Mouse (Mus musculus) MEL (cell line): ENCODE measurements around the gene Fgfr2. TPM values are rescaled to one million over a fixed set of nuclear protein-coding genes. Genes with fewer than 3 reads are reported as not detected.

Source experiments
- DNase-seq: peaks from one replicate; pipeline ENCODE4 v3.0.0; 2011; ENCODE audit warnings: low read depth, low spot score
- H3K27ac ChIP-seq: 2 replicates; pipeline ENCODE4 v1.5.1; 2012; ENCODE audit warnings: low read depth, mild to moderate bottlenecking, control low read depth, low read length, moderate library complexity; ENCODE audit not compliant: control insufficient read depth
- H3K27me3 ChIP-seq, 2 experiments: fragments of 150-350 bp in 1 of 2; sonication (generic) in 1 of 2; 2 replicates each; pipeline ENCODE4 v1.6.1; 2012; ENCODE audit warnings: low read length in 2 of 2, mild to moderate bottlenecking in 2 of 2, improper control_type of control experiment in 1 of 2, moderate library complexity in 1 of 2; ENCODE audit not compliant: insufficient read depth in 2 of 2, control insufficient read depth in 1 of 2
- H3K36me3 ChIP-seq, 2 experiments: 2 replicates each; pipeline ENCODE4 v1.6.1; 2012 to 2014; ENCODE audit warnings: low read length in 2 of 2, improper control_type of control experiment in 1 of 2, inconsistent platforms in 1 of 2, mild to moderate bottlenecking in 1 of 2; ENCODE audit not compliant: insufficient read depth in 2 of 2, control insufficient read depth in 1 of 2
- H3K4me1 ChIP-seq, 2 experiments: fragments of 150-350 bp in 1 of 2; sonication (generic) in 1 of 2; 2 replicates each; pipeline ENCODE4 v1.6.1; 2012; ENCODE audit warnings: low read length in 2 of 2, improper control_type of control experiment in 1 of 2, mild to moderate bottlenecking in 1 of 2; ENCODE audit not compliant: insufficient read depth in 2 of 2, control insufficient read depth in 1 of 2
- H3K4me3 ChIP-seq, 2 experiments: fragments of 150-350 bp in 1 of 2; sonication (generic) in 1 of 2; 2 replicates each; pipeline ENCODE4 v1.5.1; 2012; ENCODE audit warnings: low read depth in 2 of 2, low read length in 2 of 2, mild to moderate bottlenecking in 2 of 2, moderate library complexity in 2 of 2, control low read depth in 1 of 2, improper control_type of control experiment in 1 of 2; ENCODE audit not compliant: control insufficient read depth in 1 of 2, insufficient read depth in 1 of 2
- H3K79me2 ChIP-seq: 2 replicates; pipeline ENCODE4 v1.6.1; 2012; ENCODE audit warnings: mild to moderate bottlenecking, low read length, moderate library complexity; ENCODE audit not compliant: control insufficient read depth, poor library complexity, insufficient read depth
- H3K9ac ChIP-seq: 2 replicates; pipeline ENCODE4 v1.6.1; 2012; ENCODE audit warnings: low read depth, mild to moderate bottlenecking, control low read depth, low read length, moderate library complexity; ENCODE audit not compliant: control insufficient read depth, poor library complexity, severe bottlenecking
- H3K9me3 ChIP-seq: fragments of 150-350 bp; sonication (generic); replicated peaks from 2 replicates; pipeline ENCODE4 v1.6.1; 2012; ENCODE audit warnings: mild to moderate bottlenecking, low read length, improper control_type of control experiment, moderate library complexity; ENCODE audit not compliant: insufficient read depth
- BHLHE40 ChIP-seq: IDR thresholded peaks from 2 replicates; pipeline ENCODE4 v1.6.1; 2012; ENCODE audit warnings: low read depth, mild to moderate bottlenecking, inconsistent platforms, low read length, improper control_type of control experiment, borderline replicate concordance
- CHD1 ChIP-seq: IDR thresholded peaks from 2 replicates; pipeline ENCODE4 v1.6.1; 2012; ENCODE audit warnings: low read depth, mild to moderate bottlenecking, inconsistent platforms, low read length, improper control_type of control experiment
- CHD2 ChIP-seq: IDR thresholded peaks from 2 replicates; pipeline ENCODE4 v1.6.1; 2011; ENCODE audit warnings: low read length, improper control_type of control experiment
- CTCF ChIP-seq, 3 experiments: IDR thresholded peaks in 2 of 3; conservative IDR thresholded peaks in 1 of 3; 2 replicates each; pipeline ENCODE4 v1.5.1; 2011 to 2012; ENCODE audit warnings: low read length in 3 of 3, low read depth in 2 of 3, mild to moderate bottlenecking in 2 of 3, improper control_type of control experiment in 1 of 3, inconsistent platforms in 1 of 3, mixed read lengths in 1 of 3, moderate library complexity in 1 of 3; ENCODE audit not compliant: control insufficient read depth in 1 of 3, insufficient read depth in 1 of 3, poor library complexity in 1 of 3, severe bottlenecking in 1 of 3
- ELF1 ChIP-seq: IDR thresholded peaks from 2 replicates; pipeline ENCODE4 v1.6.1; 2014; ENCODE audit warnings: low read depth, mild to moderate bottlenecking, inconsistent platforms, low read length, improper control_type of control experiment, moderate library complexity
- ETS1 ChIP-seq: IDR thresholded peaks from 2 replicates; pipeline ENCODE4 v1.6.1; 2012; ENCODE audit warnings: low read depth, mild to moderate bottlenecking, inconsistent platforms, low read length, improper control_type of control experiment, moderate library complexity
- GABPA ChIP-seq: IDR thresholded peaks from 2 replicates; pipeline ENCODE4 v1.6.1; 2012; ENCODE audit warnings: low read depth, mild to moderate bottlenecking, inconsistent platforms, low read length, improper control_type of control experiment, moderate library complexity
- GATA1 ChIP-seq: IDR thresholded peaks from 2 replicates; pipeline ENCODE4 v1.6.1; 2011; ENCODE audit warnings: low read depth, low read length, improper control_type of control experiment
- JUND ChIP-seq: IDR thresholded peaks from 2 replicates; pipeline ENCODE4 v1.6.1; 2011; ENCODE audit warnings: low read depth, mild to moderate bottlenecking, improper control_type of control experiment, low read length
- KAT2A ChIP-seq: conservative IDR thresholded peaks from 2 replicates; pipeline ENCODE4 v1.6.1; 2012; ENCODE audit warnings: low read depth, low read length, improper control_type of control experiment, inconsistent platforms
- MAFK ChIP-seq: IDR thresholded peaks from 2 replicates; pipeline ENCODE4 v1.6.1; 2011; ENCODE audit warnings: low read depth, mild to moderate bottlenecking, low read length, improper control_type of control experiment, borderline replicate concordance
- RCOR1 ChIP-seq: IDR thresholded peaks from 2 replicates; pipeline ENCODE4 v1.6.1; 2012; ENCODE audit warnings: low read depth, mild to moderate bottlenecking, inconsistent platforms, low read length, improper control_type of control experiment
- SIN3A ChIP-seq: IDR thresholded peaks from 2 replicates; pipeline ENCODE4 v1.6.1; 2012; ENCODE audit warnings: low read length, improper control_type of control experiment, inconsistent platforms
- TAL1 ChIP-seq: IDR thresholded peaks from 2 replicates; pipeline ENCODE4 v1.6.1; 2012; ENCODE audit warnings: mild to moderate bottlenecking, inconsistent platforms, low read length, moderate library complexity, mixed read lengths
- TCF12 ChIP-seq: IDR thresholded peaks from 2 replicates; pipeline ENCODE4 v1.6.1; 2014; ENCODE audit warnings: low read depth, mild to moderate bottlenecking, inconsistent platforms, low read length, improper control_type of control experiment, moderate library complexity
- USF2 ChIP-seq, 2 experiments: IDR thresholded peaks; 2 replicates each; pipeline ENCODE4 v1.6.1; 2011 to 2012; ENCODE audit warnings: improper control_type of control experiment in 2 of 2, low read length in 2 of 2, borderline replicate concordance in 1 of 2, inconsistent platforms in 1 of 2, low read depth in 1 of 2, mild to moderate bottlenecking in 1 of 2; ENCODE audit not compliant: insufficient read depth in 1 of 2
- polyA plus RNA-seq, 2 experiments: library from polyadenylated mRNA; stranded (reverse) in 1 of 2; unstranded in 1 of 2; fragments of >175 nt in 1 of 2; fragments of >200 nt in 1 of 2; gene quantifications; 2 replicates each; pipeline versions ENCODE4 v1.2.1 to v1.2.4; 2012; ENCODE audit warnings: low replicate concordance in 2 of 2, low read depth in 1 of 2; ENCODE audit not compliant: insufficient read length in 2 of 2, insufficient read depth in 1 of 2, missing spikeins in 1 of 2
- total RNA-seq: library from RNA; depleted of rRNA; stranded (reverse); fragments of 300-350 nt; gene quantifications from 2 replicates; pipeline ENCODE4 v1.2.3, GENCODE M21; 2012

The Fgfr2 gene
- total and polyA plus RNA-seq, 3 experiments: not detected

- Histone ChIP-seq H3K27ac (no peak overlapping the region), H3K9ac (no peak overlapping the region), H3K36me3 (no peaks in the 10 kb centered on the region; a peak in 1 of 4 replicates), H3K4me1 (no peaks in the 10 kb centered on the region; a peak in 1 of 4 replicates), H3K9me3 (no peaks in the 10 kb centered on the region), H3K27me3 (no peaks in the 10 kb centered on the region), H3K79me2 (peaks cover 1% of the 10 kb centered on the region; the same call in 1 of the 2 replicates), H3K4me3 (no peak overlapping the region)
- TF ChIP-seq BHLHE40: no peak
- no peak for TF ChIP-seq KAT2A
- no peak for TF ChIP-seq RCOR1
- TF ChIP-seq MAFK: no peak
- no peak for DNase-seq
Measured at GRCm38 (mm10) chr7:130657751-130658150, 2465.4 kb downstream of the Fgfr2 start.

DNA sequence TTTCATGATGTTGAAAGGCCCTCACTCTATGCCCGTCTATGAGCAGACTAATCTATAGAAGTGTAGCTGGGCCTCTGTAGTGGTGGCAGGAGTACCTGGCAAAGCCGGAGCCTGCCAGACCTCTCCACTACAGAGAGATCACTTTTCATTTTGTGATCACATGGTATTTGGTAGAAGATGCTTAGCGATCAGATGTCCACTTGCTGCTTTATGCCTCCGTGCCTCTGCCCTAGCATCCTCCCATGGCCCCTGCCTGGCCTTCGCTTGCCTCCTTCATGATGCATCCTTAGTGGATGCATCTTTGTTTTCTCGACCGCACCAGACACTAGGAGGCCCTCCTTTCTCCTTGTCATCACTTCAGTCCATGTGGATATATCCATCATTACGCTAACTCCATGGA lies 2466.2 kb downstream of the Fgfr2 start:
- H3K27me3 ChIP-seq: no peaks in the 10 kb centered on the region

DNA sequence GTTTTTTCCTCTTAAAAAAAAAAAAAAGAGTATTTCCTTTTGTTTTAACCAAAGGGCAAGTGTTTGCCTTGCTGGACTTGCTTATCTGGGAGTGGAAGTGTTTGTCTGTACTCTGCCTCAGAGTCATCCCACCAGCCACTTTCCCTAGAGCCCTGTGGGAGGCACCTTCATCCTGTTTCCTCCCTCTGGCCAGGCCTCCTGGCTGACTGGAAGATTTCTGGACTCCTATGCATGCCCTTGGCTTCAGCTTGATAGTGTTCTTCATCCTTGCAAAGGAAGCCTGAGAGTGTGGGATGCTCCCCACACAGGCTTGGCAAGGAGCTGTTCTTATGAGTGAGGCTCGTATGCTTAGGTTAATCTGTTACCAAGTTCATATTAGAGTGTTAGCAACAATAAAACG lies 2468.6 kb downstream of the Fgfr2 start:
- DNase-seq: no peak
- no peak overlapping the region for H3K27ac ChIP-seq

More for the DNA sequence above, 2466.2 kb downstream of the Fgfr2 start:
- Histone ChIP-seq H3K4me1 (no peaks in the 10 kb centered on the region; a peak in 1 of 4 replicates), H3K4me3 (no peak overlapping the region), H3K9me3 (no peaks in the 10 kb centered on the region), H3K36me3 (no peaks in the 10 kb centered on the region), H3K79me2 (peaks cover 1% of the 10 kb centered on the region; the same call in 1 of the 2 replicates), H3K27ac (no peak overlapping the region), H3K9ac (no peak overlapping the region)
- TF ChIP-seq MAFK (no peak), GABPA (no peak), GATA1 (no peak), TAL1 (no peak), SIN3A (no peak), USF2 (IDR thresholded peaks at IDR 0.05; ENCODE audit: borderline replicate concordance in 1 of 2, insufficient read depth in 1 of 2, low read depth in 1 of 2, low read length in 2 of 2) (no peak), CTCF (IDR thresholded peaks at IDR 0.05 in 2 of 3, conservative IDR thresholded peaks at IDR 0.05 in 1 of 3; ENCODE audit: control insufficient read depth in 1 of 3, insufficient read depth in 1 of 3, low read depth in 2 of 3, low read length in 3 of 3, poor library complexity in 1 of 3, severe bottlenecking in 1 of 3) (no peak)
- no peak for DNase-seq

More for the DNA sequence above, 2468.6 kb downstream of the Fgfr2 start:
- Histone ChIP-seq H3K27me3 (no peaks in the 10 kb centered on the region), H3K36me3 (no peaks in the 10 kb centered on the region), H3K9me3 (no peaks in the 10 kb centered on the region), H3K4me1 (no peaks in the 10 kb centered on the region; a peak in 1 of 4 replicates), H3K79me2 (peaks cover 1% of the 10 kb centered on the region; the same call in 1 of the 2 replicates), H3K4me3 (no peak overlapping the region), H3K9ac (no peak overlapping the region)
- TF ChIP-seq ETS1 (no peak), KAT2A (no peak), CHD2 (no peak), CHD1 (no peak), ELF1 (no peak), TCF12 (no peak), SIN3A (no peak), JUND (no peak)
